Comparison of ENCODE assay signal across 19 mouse cellular contexts in genomic region chr2:155293946-155294345, GRCm38 (mm10). TPM values are rescaled to one million over a fixed set of nuclear protein-coding genes. Genes with fewer than 3 reads are reported as not detected.
DNase-seq lines count a peak whose midpoint lies in the region; ATAC-seq and TF ChIP-seq lines count a peak whose summit lies in the region.
"Had no signal": no experiment of that assay in that cellular context is flagged by ENCODE, and none has a peak within 500 bp of the region (broad histone marks: within the 10 kb centered on the region; RNA-seq: fewer than 3 reads in every experiment).

No protein-coding gene starts in this region.

- H3K27ac ChIP-seq in gastrocnemius, adult 2 months, result peak overlapping the region; percentile 86
- no peak overlapping the region for H3K27ac ChIP-seq in midbrain, embryonic 10.5 days (replicated peaks)
- H3K27ac ChIP-seq in neural tube, embryonic 15.5 days (replicated peaks), result no peak overlapping the region
- H3K27ac ChIP-seq: kidney, postnatal 0 days; left cerebral cortex, adult 2 months; limb, embryonic 10.5 days; liver, embryonic 12.5 days had no signal

- H3K9ac ChIP-seq in neural tube, embryonic 15.5 days (replicated peaks), result no peak overlapping the region
- H3K9ac ChIP-seq: heart, embryonic 13.5 days; liver, embryonic 12.5 days had no signal

- no peaks in the 10 kb centered on the region for H3K27me3 ChIP-seq in midbrain, embryonic 10.5 days (ENCODE audit: low read depth, poor library complexity, severe bottlenecking)
- no peaks in the 10 kb centered on the region for H3K27me3 ChIP-seq in neural tube, embryonic 15.5 days (replicated peaks)
- H3K27me3 ChIP-seq: heart, embryonic 13.5 days; liver, embryonic 12.5 days; megakaryocyte, embryonic 14.5 days had no signal

- DNase-seq in gastrocnemius, adult 2 months, result peak; percentile 54
- no peak for DNase-seq in gastrocnemius, postnatal 25 days
- peak; percentile 70 for DNase-seq in 3134 (ENCODE audit: extremely low read depth, insufficient read length, low spot score)
- peak; percentile 69 for DNase-seq in Muller cell, postnatal 12 days (ENCODE audit: inconsistent ontology term)
- DNase-seq in adrenal gland, postnatal 25 days, result peak; percentile 48
- no peak for DNase-seq in midbrain, embryonic 10.5 days (ENCODE audit: low spot score)
- no peak for DNase-seq in cerebellum, adult 18-20 months
- DNase-seq: kidney, adult 18-20 months; lung, adult 2 months; thymus, postnatal 25 days had no signal

- WGBS in midbrain, embryonic 10.5 days, result 95% methylated on average over 4 of the region's 4 CpGs
- WGBS in neural tube, embryonic 15.5 days, result 98% methylated on average over 4 of the region's 4 CpGs

- no peak overlapping the region for H3K4me3 ChIP-seq in gastrocnemius, adult 2 months
- H3K4me3 ChIP-seq in midbrain, embryonic 10.5 days, result no peak overlapping the region
- H3K4me3 ChIP-seq in neural tube, embryonic 15.5 days (replicated peaks), result no peak overlapping the region
- H3K4me3 ChIP-seq: heart, embryonic 13.5 days; left cerebral cortex, adult 2 months; limb, embryonic 10.5 days; liver, embryonic 12.5 days; megakaryocyte, embryonic 14.5 days had no signal

- intact Hi-C loops in gastrocnemius, adult 2 months (cut with DNase I), result no loop called here

- no peaks in the 10 kb centered on the region for H3K9me3 ChIP-seq in midbrain, embryonic 10.5 days (replicated peaks)
- H3K9me3 ChIP-seq in neural tube, embryonic 15.5 days (replicated peaks), result no peaks in the 10 kb centered on the region
- H3K9me3 ChIP-seq: heart, embryonic 13.5 days; limb, embryonic 10.5 days; liver, embryonic 12.5 days; megakaryocyte, embryonic 14.5 days had no signal

- H3K4me1 ChIP-seq in midbrain, embryonic 10.5 days, result no peaks in the 10 kb centered on the region
- no peaks in the 10 kb centered on the region for H3K4me1 ChIP-seq in neural tube, embryonic 15.5 days
- H3K4me1 ChIP-seq: limb, embryonic 10.5 days; liver, embryonic 12.5 days had no signal

- peaks cover 98% of the 10 kb centered on the region for H3K36me3 ChIP-seq in midbrain, embryonic 10.5 days
- peaks cover 85% of the 10 kb centered on the region for H3K36me3 ChIP-seq in neural tube, embryonic 15.5 days

- no peak overlapping the region for H3K4me2 ChIP-seq in neural tube, embryonic 15.5 days
- H3K4me2 ChIP-seq: heart, embryonic 13.5 days; liver, embryonic 12.5 days had no signal

- no peak for ATAC-seq in neural tube, embryonic 15.5 days (ENCODE audit: low FRiP score)
- ATAC-seq: forebrain, embryonic 16.5 days; liver, embryonic 12.5 days; midbrain, embryonic 16.5 days had no signal

- peak; percentile 11; the same call in 1 of the 2 replicates for TF ChIP-seq CTCF in gastrocnemius, adult 2 months (IDR thresholded peaks at IDR 0.05)

RNA-seq across cellular contexts. Expression of gene Map1lc3a, which starts 17.8 kb away (rescaled TPM):
- total RNA-seq in gastrocnemius, adult 2 months (2021), result 100 to 1,000 TPM; 267 to 277 TPM
- total RNA-seq in gastrocnemius, postnatal 25 days (2021), result 100 to 1,000 TPM; 243 to 291 TPM
- total RNA-seq in adrenal gland, postnatal 25 days (2021), result 818 and 895 TPM in 2 replicates
- 106 and 135 TPM in 2 replicates for polyA plus RNA-seq in midbrain, embryonic 10.5 days (2016; fragmentation: Nextera tagmentation; extraction: Ambion mirVana)
- 588 and 743 TPM in 2 replicates for polyA plus RNA-seq in neural tube, embryonic 15.5 days (2015; fragmentation: Nextera tagmentation; extraction: Ambion mirVana)

RNA-seq across cellular contexts. Expression of gene Dynlrb1, which starts 57.6 kb away (rescaled TPM):
- 100 to 1,000 TPM; 100 to 128 TPM for total RNA-seq in gastrocnemius, adult 2 months (2021)
- 100 to 1,000 TPM in 1 of 2 experiments, 10 to 100 TPM in 1; 94.6 to 115 TPM for total RNA-seq in gastrocnemius, postnatal 25 days (2021)
- total RNA-seq in adrenal gland, postnatal 25 days (2021), result 391 and 422 TPM in 2 replicates
- polyA plus RNA-seq in midbrain, embryonic 10.5 days (2016; fragmentation: Nextera tagmentation; extraction: Ambion mirVana), result 422 and 437 TPM in 2 replicates
- 675 and 765 TPM in 2 replicates for polyA plus RNA-seq in neural tube, embryonic 15.5 days (2015; fragmentation: Nextera tagmentation; extraction: Ambion mirVana)

Comparison
In these comparisons a context has a peak if more than half of its experiments do, and no peak if none do; other contexts are left out.
1. DNase-seq: peak in gastrocnemius, adult 2 months (single experiment), 3134 (single experiment), Muller cell, postnatal 12 days (single experiment) and adrenal gland, postnatal 25 days (single experiment); none in gastrocnemius, postnatal 25 days (single experiment), midbrain, embryonic 10.5 days (single experiment) and cerebellum, adult 18-20 months (0 of 2).